Comparison of ENCODE assay signal across 9 mouse cellular contexts in the genomic region with DNA sequence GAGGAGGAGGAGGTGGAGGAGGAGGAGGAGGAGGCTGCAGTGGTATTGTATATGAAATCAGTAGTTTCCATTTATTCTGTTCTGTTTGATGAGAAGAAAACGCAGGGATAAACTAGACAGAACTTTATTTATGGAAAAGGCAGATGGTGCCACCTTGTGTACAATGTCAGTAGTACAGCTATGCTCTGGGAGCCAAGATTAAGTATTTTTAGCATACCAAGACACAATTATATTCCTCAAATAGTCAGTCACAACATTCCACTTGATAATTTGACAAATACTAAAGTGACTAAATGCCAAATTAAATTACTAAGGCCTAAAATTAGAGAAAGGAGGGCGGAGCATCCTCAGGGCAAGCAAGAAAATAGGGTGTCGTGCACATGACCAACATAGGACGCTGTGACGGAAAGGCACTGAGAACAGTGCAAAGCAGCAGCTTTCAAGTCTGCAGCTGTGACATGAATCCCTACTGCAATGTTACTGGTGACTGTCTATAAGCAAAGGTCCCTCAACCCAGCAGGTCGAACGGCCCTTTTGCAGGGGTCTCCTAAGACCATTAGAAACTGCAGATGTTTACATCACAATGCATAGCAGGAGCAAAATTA.
DNase-seq lines count a peak whose midpoint lies in the region; ATAC-seq and TF ChIP-seq lines count a peak whose summit lies in the region.
"Had no signal": no experiment of that assay in that cellular context is flagged by ENCODE, and none has a peak within 500 bp of the region (broad histone marks: within the 10 kb centered on the region; RNA-seq: fewer than 3 reads in every experiment).

No protein-coding gene starts in this region.

- H3K4me3 ChIP-seq in intestine, postnatal 0 days (ENCODE audit: low read depth, low read length), result no peak overlapping the region
- no peak overlapping the region for H3K4me3 ChIP-seq in intestine, embryonic 16.5 days (ENCODE audit: low read length)
- no peak overlapping the region for H3K4me3 ChIP-seq in G1E (ENCODE audit: low read depth, low read length)
- H3K4me3 ChIP-seq in cortical plate, adult 2 months (ENCODE audit: insufficient read depth, low read length), result no peak overlapping the region
- H3K4me3 ChIP-seq in hindbrain, postnatal 0 days (ENCODE audit: low read length), result no peak overlapping the region
- H3K4me3 ChIP-seq in lung, adult 2 months (replicated peaks; ENCODE audit: extremely low read depth, low read depth, low read length), result no peak overlapping the region
- H3K4me3 ChIP-seq: megakaryocyte, embryonic 14.5 days had no signal

- TF ChIP-seq CTCF in intestine, postnatal 0 days (IDR thresholded peaks at IDR 0.05; ENCODE audit: low read depth), result peak; percentile 79
- no peak for TF ChIP-seq CTCF in G1E (IDR thresholded peaks at IDR 0.05; ENCODE audit: low read depth, low read length)
- TF ChIP-seq CTCF in cortical plate, adult 2 months (IDR thresholded peaks at IDR 0.05; ENCODE audit: extremely low read depth, insufficient read depth, low read length), result 0 out of 2 replicates have a peak, but pooled peaks have one; percentile 3
- TF ChIP-seq CTCF in hindbrain, postnatal 0 days (IDR thresholded peaks at IDR 0.05; ENCODE audit: low read depth), result peak; percentile 82
- peak; percentile 44; the same call in 1 of the 2 replicates for TF ChIP-seq CTCF in lung, adult 2 months (IDR thresholded peaks at IDR 0.05; ENCODE audit: insufficient read depth, low read length)

- H3K4me1 ChIP-seq in intestine, postnatal 0 days (replicated peaks; ENCODE audit: control insufficient read depth, insufficient read depth, low read length), result no peaks in the 10 kb centered on the region
- no peaks in the 10 kb centered on the region for H3K4me1 ChIP-seq in intestine, embryonic 16.5 days (ENCODE audit: control insufficient read depth, insufficient read depth, low read length)
- H3K4me1 ChIP-seq in G1E (ENCODE audit: insufficient read depth, low read depth, low read length), result no peaks in the 10 kb centered on the region
- H3K4me1 ChIP-seq in cortical plate, adult 2 months (ENCODE audit: control insufficient read depth, insufficient read depth, low read length), result no peaks in the 10 kb centered on the region
- H3K4me1 ChIP-seq in hindbrain, postnatal 0 days (ENCODE audit: insufficient read depth, low read length), result no peaks in the 10 kb centered on the region
- 0 out of 2 replicates have a peak, but pooled peaks cover 3% of the 10 kb centered on the region for H3K4me1 ChIP-seq in lung, adult 2 months (ENCODE audit: control insufficient read depth, insufficient read depth, low read length)

- no peak overlapping the region for H3K27ac ChIP-seq in intestine, postnatal 0 days (ENCODE audit: low read depth, low read length)
- H3K27ac ChIP-seq in intestine, embryonic 16.5 days (ENCODE audit: low read length), result no peak overlapping the region
- H3K27ac ChIP-seq in cortical plate, adult 2 months (ENCODE audit: insufficient read depth, low read length), result no peak overlapping the region
- no peak overlapping the region for H3K27ac ChIP-seq in hindbrain, postnatal 0 days

- peak; percentile 28 for DNase-seq in G1E (ENCODE audit: low spot score)
- peak; percentile 80 for DNase-seq in hindbrain, postnatal 0 days (ENCODE audit: low spot score)
- DNase-seq in lung, adult 2 months, result no peak
- DNase-seq in thymus, postnatal 14 days, result peak; percentile 65
- DNase-seq in yolk sac, embryonic 10.5 days (ENCODE audit: low spot score), result no peak

- no peak overlapping the region for H3K9ac ChIP-seq in intestine, postnatal 0 days (ENCODE audit: low read depth, low read length)
- H3K9ac ChIP-seq in intestine, embryonic 16.5 days (ENCODE audit: low read depth, low read length), result no peak overlapping the region
- H3K9ac ChIP-seq in hindbrain, postnatal 0 days (replicated peaks; ENCODE audit: low read length), result no peak overlapping the region

- no peak for ATAC-seq in intestine, postnatal 0 days
- no peak for ATAC-seq in intestine, embryonic 16.5 days
- ATAC-seq in G1E (ENCODE audit: extremely low read depth, insufficient number of reproducible peaks, low FRiP score, poor library complexity, severe bottlenecking), result no peak
- no peak for ATAC-seq in hindbrain, postnatal 0 days

- peaks cover 62% of the 10 kb centered on the region for H3K36me3 ChIP-seq in intestine, postnatal 0 days (ENCODE audit: control insufficient read depth, insufficient read depth)
- H3K36me3 ChIP-seq in intestine, embryonic 16.5 days (ENCODE audit: control insufficient read depth, insufficient read depth, low read length), result peaks cover 11% of the 10 kb centered on the region
- no peaks in the 10 kb centered on the region for H3K36me3 ChIP-seq in G1E (replicated peaks)
- no peaks in the 10 kb centered on the region; the same call in 1 of the 2 replicates for H3K36me3 ChIP-seq in hindbrain, postnatal 0 days (ENCODE audit: insufficient read depth, low read length)

- 75% methylated on average over 7 of the region's 7 CpGs for WGBS in intestine, postnatal 0 days
- 75% methylated on average over 7 of the region's 7 CpGs for WGBS in intestine, embryonic 16.5 days
- 73% methylated on average over 7 of the region's 7 CpGs for WGBS in hindbrain, postnatal 0 days
- WGBS in lung, adult 2 months, result 57% methylated on average over 7 of the region's 7 CpGs

- H3K27me3 ChIP-seq in intestine, postnatal 0 days (replicated peaks; ENCODE audit: control insufficient read depth, insufficient read depth, low read length), result no peaks in the 10 kb centered on the region
- no peaks in the 10 kb centered on the region for H3K27me3 ChIP-seq in intestine, embryonic 16.5 days (replicated peaks; ENCODE audit: control insufficient read depth, insufficient read depth, low read length)
- H3K27me3 ChIP-seq in G1E (ENCODE audit: insufficient read depth, low read length), result peaks cover 17% of the 10 kb centered on the region; the same call in 1 of the 2 replicates
- no peaks in the 10 kb centered on the region for H3K27me3 ChIP-seq in hindbrain, postnatal 0 days (ENCODE audit: insufficient read depth, low read length)

- H3K4me2 ChIP-seq in intestine, postnatal 0 days (replicated peaks; ENCODE audit: low read depth), result no peak overlapping the region
- H3K4me2 ChIP-seq in intestine, embryonic 16.5 days (ENCODE audit: low read depth, low read length), result no peak overlapping the region
- H3K4me2 ChIP-seq in hindbrain, postnatal 0 days (ENCODE audit: low read depth, low read length), result no peak overlapping the region

- no peak for TF ChIP-seq POLR2A in cortical plate, adult 2 months (IDR thresholded peaks at IDR 0.05; ENCODE audit: extremely low read depth, insufficient read depth, low read length)
- TF ChIP-seq POLR2A in lung, adult 2 months (IDR thresholded peaks at IDR 0.05; ENCODE audit: borderline replicate concordance, extremely low read depth, low read depth, low read length), result no peak

- no peaks in the 10 kb centered on the region for H3K9me3 ChIP-seq in intestine, postnatal 0 days (ENCODE audit: control insufficient read depth)
- H3K9me3 ChIP-seq in intestine, embryonic 16.5 days (ENCODE audit: control insufficient read depth, low read length), result no peaks in the 10 kb centered on the region
- H3K9me3 ChIP-seq in G1E (replicated peaks), result no peaks in the 10 kb centered on the region
- no peaks in the 10 kb centered on the region for H3K9me3 ChIP-seq in hindbrain, postnatal 0 days (ENCODE audit: low read length)
- H3K9me3 ChIP-seq: megakaryocyte, embryonic 14.5 days had no signal

Comparison
In these comparisons a context has a peak if more than half of its experiments do, and no peak if none do; other contexts are left out.
1. DNase-seq: peak in G1E (single experiment), hindbrain, postnatal 0 days (single experiment) and thymus, postnatal 14 days (single experiment); none in lung, adult 2 months (single experiment) and yolk sac, embryonic 10.5 days (single experiment).